Mouse (Mus musculus) CD4-positive naive resting alpha-beta T cell, adult 76 days (primary cell): Measurements from ENCODE around the gene Fv1. TPM values are rescaled to one million over a fixed set of nuclear protein-coding genes. Genes with fewer than 3 reads are reported as not detected.

Experiments used
- total RNA-seq: library from RNA; stranded (reverse); gene quantifications from one replicate; pipeline ENCODE4 v1.2.4, GENCODE M21; 2023

Gene Fv1
- 12.5 TPM for total RNA-seq

DNA sequence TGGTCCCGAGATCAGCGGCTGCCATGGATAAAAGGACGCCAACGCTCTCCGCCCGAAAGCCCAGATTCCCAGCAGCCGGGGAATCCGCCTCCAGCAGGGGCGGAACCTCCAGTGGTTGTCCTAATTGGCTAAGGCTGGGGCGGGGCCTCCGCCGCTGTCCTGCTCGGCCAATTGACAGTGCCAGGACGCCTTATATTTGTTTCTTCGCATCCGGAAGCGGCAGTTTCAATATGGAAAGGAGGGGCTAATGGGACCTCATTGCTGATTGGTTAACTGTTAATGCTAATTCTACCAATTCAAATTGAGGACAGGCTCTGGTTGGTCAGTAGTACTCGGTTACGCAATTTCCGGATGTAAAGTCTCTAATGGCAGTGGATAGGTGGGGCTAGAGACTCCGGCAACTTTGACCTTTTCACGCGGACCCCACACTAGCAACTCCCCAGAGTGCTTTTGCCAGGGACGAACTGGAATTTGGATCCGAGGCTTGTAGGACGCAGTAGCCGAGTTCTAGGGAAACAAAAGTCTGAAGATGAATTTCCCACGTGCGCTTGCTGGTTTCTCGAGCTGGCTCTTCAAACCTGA, at the start of gene Fv1, which contains the start of gene Miip:
Gene Fv1, plus strand, starts transcription at position 530 of the 582 bp plus-strand sequence.
Gene Miip, minus strand, starts transcription at position 367 of the 582 bp plus-strand sequence.

DNA sequence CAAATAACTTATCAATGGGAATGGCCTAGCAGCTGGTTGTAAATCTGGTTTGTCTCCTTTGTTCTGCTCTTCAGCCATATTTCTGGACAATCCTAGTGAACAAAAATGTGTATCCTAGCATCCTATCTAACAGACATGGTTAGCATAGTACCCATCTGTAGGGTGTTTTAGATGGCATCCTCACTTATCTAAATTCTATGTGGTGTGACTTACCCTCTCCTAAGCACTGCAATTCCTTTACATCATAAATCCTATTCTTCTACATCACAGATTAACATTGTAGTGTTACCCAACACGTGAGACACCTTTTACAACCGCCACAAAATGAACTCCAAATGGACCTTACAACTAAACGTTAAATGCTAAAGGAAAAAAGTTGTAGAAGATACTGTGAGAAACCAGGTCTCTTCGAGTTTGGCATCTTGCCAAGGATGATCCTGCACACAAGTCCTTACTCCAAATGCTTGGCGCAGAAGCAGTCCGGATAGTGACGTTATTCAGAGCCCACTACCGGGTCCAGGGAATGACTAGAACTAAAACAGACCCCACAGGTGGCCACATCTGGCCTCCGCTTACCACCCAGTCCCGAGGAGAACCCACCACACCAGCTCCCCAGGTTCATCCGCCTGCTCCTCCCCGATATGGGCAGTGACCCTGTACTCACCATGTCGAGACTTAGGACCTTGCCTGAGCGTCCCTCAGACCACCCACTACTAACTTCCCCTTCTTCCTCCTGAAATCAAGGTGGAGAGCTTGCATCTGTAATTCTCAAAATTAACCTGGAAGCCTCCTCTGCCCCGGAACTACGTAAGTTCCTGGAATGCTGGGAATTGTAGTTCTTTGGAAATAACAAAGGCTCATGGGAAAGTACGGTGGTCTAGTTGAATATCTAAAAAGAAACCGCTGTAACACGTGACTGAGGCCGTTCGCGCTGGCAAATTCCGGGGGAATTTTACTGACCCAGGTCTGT, 20.9 kb upstream of the Fv1 start, which contains the start of gene Zfp933:
Gene Zfp933, minus strand, starts transcription at position 753 of the 970 bp plus-strand sequence.

DNA sequence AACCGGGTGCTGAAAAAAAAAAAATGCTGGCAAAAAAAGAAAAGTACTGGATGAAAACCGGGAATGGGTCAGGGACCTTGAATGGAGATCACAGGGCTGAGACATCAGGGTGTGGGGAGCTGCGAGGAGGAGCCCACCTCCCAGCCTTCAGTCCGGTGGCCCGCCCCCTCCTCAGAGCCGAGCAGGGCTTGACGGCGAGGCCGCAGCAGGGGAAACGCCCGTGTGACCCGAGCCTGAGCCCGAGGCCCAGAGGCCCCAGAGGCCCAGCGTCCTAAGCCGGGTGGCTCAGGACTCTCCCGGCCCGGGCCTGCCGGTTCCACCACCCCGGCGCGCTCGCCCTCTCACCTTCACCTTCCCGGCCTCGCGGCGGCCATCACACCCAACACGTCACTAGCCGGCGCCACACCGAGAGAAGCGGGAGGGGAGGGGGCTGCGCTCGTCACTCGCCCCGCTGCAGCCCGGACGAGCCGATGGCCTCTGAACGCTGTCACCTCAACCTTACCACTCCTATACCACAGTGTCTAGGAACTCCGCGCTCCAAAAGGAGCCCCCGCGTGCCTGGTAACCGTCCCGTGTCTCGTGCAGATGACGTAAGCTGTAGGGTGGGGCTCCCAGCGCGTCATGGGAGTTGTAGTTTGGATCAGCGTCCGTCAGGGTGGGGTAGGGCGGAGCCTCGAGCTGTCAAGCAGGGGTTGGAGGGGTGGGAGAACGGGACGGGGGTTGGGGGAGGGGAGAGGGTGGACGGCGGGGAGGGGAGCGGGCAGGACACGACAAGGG, 35.7 kb downstream of the Fv1 start, which contains the start of gene Mfn2:
Gene Mfn2, minus strand, starts transcription at position 392 of the 777 bp plus-strand sequence.

Other genes with a start within 250 kb of the Fv1 start
- not detected for gene Zfp979, start 226.5 kb upstream of the Fv1 start, total RNA-seq
- 0.32 TPM for gene Zfp534, start 166.4 kb upstream of the Fv1 start, total RNA-seq
- 12.5 TPM for gene Zfp984, start 59.2 kb upstream of the Fv1 start, total RNA-seq
- gene Zfp933, start 20.6 kb upstream of the Fv1 start, total RNA-seq, result 6.1 TPM
- 49.7 TPM for gene Miip, start 163 bp upstream of the Fv1 start, total RNA-seq
- gene Mfn2, start 35.7 kb downstream of the Fv1 start, total RNA-seq, result 34.6 TPM
- 4.6 TPM for gene Plod1, start 67.8 kb downstream of the Fv1 start, total RNA-seq
- 59.8 TPM for gene 2510039O18Rik, start 71.9 kb downstream of the Fv1 start, total RNA-seq
- gene Nppb, start 116.8 kb downstream of the Fv1 start, total RNA-seq, result not detected
- gene Nppa, start 131.7 kb downstream of the Fv1 start, total RNA-seq, result not detected
- 30.9 TPM for gene Clcn6, start 169.8 kb downstream of the Fv1 start, total RNA-seq
- gene Mthfr, start 170.1 kb downstream of the Fv1 start, total RNA-seq, result 34.5 TPM
- 16.3 TPM for gene Agtrap, start 219.1 kb downstream of the Fv1 start, total RNA-seq